Mouse (Mus musculus) naive thymus-derived CD4-positive, alpha-beta T cell, adult 2 months (primary cell): ENCODE data around the gene Otud7b.
"Not testable (repeated sequence)": the region's sequence is repeated elsewhere in the genome, so short reads cannot be mapped to it uniquely, and the experiment has no call there.

Experiments used
- DNase-seq: peaks from one replicate; pipeline ENCODE4 v3.0.0-alpha.2; 2011; ENCODE audit warnings: low read depth

Gene Otud7b

GRCm38 (mm10) chr3:96147950-96148349, 43.6 kb downstream of the Otud7b start:
- peak; percentile 83 for DNase-seq

- DNase-seq = no peak
Measured at GRCm38 (mm10) chr3:96151836-96152235, 47.5 kb downstream of the Otud7b start.

GRCm38 (mm10) chr3:96152611-96153010, 48.3 kb downstream of the Otud7b start:
- DNase-seq = no peak

GRCm38 (mm10) chr3:96155501-96155900, 51.2 kb downstream of the Otud7b start:
- no peak for DNase-seq

GRCm38 (mm10) chr3:96159820-96160219, 55.5 kb downstream of the Otud7b start:
- no peak for DNase-seq

- DNase-seq = no peak
Measured at GRCm38 (mm10) chr3:96160222-96160802, 56.0 kb downstream of the Otud7b start.

- peak; percentile 46 for DNase-seq
Measured at GRCm38 (mm10) chr3:96160803-96161516, 56.6 kb downstream of the Otud7b start.

- no peak for DNase-seq
Measured at GRCm38 (mm10) chr3:96161869-96162840, 57.8 kb downstream of the Otud7b start, which contains the start of gene Mtmr11. TSS of gene Mtmr11 (plus strand) at chr3:96162004.

GRCm38 (mm10) chr3:96163040-96163439, 58.7 kb downstream of the Otud7b start:
- no peak for DNase-seq

GRCm38 (mm10) chr3:96168466-96169158, 64.3 kb downstream of the Otud7b start:
- DNase-seq = no peak

- no peak for DNase-seq
Measured at GRCm38 (mm10) chr3:96170276-96170675, 65.9 kb downstream of the Otud7b start.

GRCm38 (mm10) chr3:96170976-96171545, 66.7 kb downstream of the Otud7b start:
- peak; percentile 47 for DNase-seq

- no peak for DNase-seq
Measured at GRCm38 (mm10) chr3:96171583-96172196, 67.4 kb downstream of the Otud7b start.

- DNase-seq = peak; percentile 95
Measured at GRCm38 (mm10) chr3:96172197-96173178, 68.2 kb downstream of the Otud7b start, which contains the start of gene Sf3b4. TSS of gene Sf3b4 (plus strand) at chr3:96172332.

GRCm38 (mm10) chr3:96173185-96173584, 68.9 kb downstream of the Otud7b start:
- DNase-seq = no peak

- DNase-seq = not testable (repeated sequence)
Measured at GRCm38 (mm10) chr3:96174042-96174441, 69.7 kb downstream of the Otud7b start.

GRCm38 (mm10) chr3:96175251-96175650, 70.9 kb downstream of the Otud7b start:
- no peak for DNase-seq

- DNase-seq = no peak
Measured at GRCm38 (mm10) chr3:96178427-96178826, 74.1 kb downstream of the Otud7b start.

- no peak for DNase-seq
Measured at GRCm38 (mm10) chr3:96178902-96179301, 74.6 kb downstream of the Otud7b start.

- no peak for DNase-seq
Measured at GRCm38 (mm10) chr3:96179531-96179930, 75.2 kb downstream of the Otud7b start.
